Mouse (Mus musculus) 416B (cell line): Measurements from ENCODE around the gene Xpr1.

ENCODE experiments used
- DNase-seq: peaks from one replicate; pipeline ENCODE4 v3.0.0; 2011; ENCODE audit warnings: low read depth

The Xpr1 gene

DNA sequence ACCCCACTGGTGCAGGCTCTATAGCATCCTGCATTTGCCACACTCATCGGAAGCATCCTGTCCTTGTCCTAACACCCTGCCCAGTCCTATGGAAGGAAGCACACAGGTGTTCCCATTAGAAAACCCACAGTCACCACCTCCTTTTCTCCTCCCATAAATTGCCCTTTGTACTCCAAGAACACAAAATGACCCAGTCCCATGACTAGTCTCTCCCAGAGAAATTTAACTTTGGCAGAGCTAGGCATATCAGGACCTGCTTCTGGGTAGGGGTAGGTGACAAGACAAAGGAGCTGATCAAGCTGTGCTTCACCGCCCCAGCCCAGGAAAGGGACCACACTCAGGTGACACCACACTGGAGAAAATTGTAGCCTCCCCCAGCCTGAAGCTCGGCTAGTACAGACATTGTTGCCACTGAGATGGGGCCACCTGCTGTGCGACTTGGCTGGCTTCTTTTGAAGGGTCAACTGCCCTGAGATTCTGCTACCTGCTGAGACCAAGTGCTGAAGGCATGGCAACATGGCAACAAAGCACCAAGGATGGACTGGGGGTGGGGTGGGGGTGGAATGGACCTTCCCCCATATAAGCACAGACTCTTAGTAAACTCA, 166.6 kb downstream of the Xpr1 start:
- no peak for DNase-seq

DNA sequence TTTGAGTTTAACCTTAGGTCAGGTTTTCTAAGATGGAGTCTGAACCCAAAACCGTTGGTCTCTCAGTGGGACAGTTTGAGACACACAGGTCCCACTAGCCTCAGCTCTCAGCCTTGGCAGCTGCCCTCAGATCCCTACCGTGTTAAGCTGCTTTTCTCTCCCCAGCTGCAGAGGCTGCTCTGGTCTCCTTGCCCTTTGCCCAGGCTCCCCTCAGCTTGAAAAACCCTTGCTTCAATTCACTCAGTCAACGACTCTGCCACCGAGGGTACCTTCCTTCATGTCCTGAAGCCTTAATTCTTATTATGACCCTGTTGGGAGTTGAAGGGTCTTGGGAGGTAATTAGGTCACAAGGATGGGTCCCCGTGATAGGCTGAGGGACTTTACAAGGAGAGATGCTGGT, 167.3 kb downstream of the Xpr1 start:
- no peak for DNase-seq

- no peak for DNase-seq
Measured at GRCm38 (mm10) chr1:155248041-155248440, 169.2 kb downstream of the Xpr1 start.

- no peak for DNase-seq
Measured at GRCm38 (mm10) chr1:155247441-155247840, 169.8 kb downstream of the Xpr1 start.

GRCm38 (mm10) chr1:155245516-155245915, 171.7 kb downstream of the Xpr1 start:
- no peak for DNase-seq

- DNase-seq, result no peak
Measured at GRCm38 (mm10) chr1:155244771-155245211, 172.4 kb downstream of the Xpr1 start.

DNA sequence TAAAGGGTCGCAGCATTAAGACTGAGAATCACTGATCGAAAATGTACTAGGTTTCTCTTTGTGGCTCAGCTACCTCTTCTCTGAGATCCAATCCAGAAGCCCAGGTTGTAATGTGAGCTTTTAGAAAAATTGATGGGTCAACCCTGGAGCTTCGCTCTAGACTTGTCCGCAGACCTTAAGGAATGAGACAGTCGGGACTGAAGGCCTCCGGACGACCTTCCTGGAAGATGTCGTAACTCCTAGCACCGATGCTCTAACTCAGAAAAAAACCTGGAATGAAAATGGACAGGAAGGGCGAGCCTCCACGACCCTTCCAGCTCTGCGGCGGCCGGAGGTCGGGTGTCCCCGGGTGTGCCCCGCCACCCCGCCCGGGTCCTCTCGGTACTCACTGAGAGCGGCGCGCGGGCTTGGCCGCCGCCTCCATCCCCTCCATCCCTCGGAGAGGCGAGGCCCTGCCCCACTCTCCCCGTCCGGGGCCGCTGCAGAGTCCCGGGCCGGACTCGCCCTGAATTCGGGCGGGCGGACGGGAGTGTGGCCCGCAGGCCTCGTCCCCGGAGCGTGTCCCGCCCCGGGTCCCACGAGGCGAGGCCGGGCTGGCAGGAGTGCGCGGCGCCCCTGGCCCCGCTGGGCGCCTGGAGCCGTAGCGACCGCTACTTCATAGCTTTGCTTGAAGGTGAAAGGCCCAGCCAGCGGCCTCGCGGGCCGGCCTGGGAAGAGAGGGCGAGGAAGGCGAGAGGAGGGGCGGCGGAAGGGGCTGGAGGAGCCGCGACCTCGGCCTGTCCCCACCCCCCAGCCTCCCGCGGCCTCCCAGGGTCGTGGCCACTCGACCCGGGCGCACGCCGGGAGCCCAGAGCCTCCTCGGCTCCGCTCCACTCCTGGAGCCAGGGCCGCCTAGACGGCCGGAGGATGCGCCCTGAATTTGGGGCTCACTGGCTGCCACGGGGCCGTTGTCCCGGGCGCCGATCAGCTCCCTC, 173.1 kb downstream of the Xpr1 start, which contains the start of gene BC034090:
BC034090 (minus strand) TSS at position 648 of the 974 bp plus-strand sequence.
- DNase-seq, result no peak

DNA sequence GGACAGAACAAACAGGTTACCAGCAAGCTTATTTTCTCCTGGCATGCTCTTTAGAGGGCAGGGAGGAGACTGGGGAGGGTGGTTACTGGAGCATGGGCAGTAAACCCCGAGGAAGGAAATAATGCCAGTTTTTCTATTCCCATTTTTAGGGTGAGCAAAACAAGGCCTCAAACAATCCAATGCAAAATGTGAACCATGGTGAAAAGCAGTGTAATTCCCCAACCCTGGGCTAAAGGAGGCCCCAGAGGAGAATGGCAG, 174.8 kb downstream of the Xpr1 start:
- no peak for DNase-seq

GRCm38 (mm10) chr1:155241701-155242487, 175.3 kb downstream of the Xpr1 start:
- no peak for DNase-seq

- DNase-seq, result no peak
Measured at GRCm38 (mm10) chr1:155239962-155240717, 177.1 kb downstream of the Xpr1 start.

GRCm38 (mm10) chr1:155239169-155239568, 178.0 kb downstream of the Xpr1 start:
- DNase-seq, result no peak

- DNase-seq, result no peak
Measured at GRCm38 (mm10) chr1:155238126-155238525, 179.1 kb downstream of the Xpr1 start.

DNA sequence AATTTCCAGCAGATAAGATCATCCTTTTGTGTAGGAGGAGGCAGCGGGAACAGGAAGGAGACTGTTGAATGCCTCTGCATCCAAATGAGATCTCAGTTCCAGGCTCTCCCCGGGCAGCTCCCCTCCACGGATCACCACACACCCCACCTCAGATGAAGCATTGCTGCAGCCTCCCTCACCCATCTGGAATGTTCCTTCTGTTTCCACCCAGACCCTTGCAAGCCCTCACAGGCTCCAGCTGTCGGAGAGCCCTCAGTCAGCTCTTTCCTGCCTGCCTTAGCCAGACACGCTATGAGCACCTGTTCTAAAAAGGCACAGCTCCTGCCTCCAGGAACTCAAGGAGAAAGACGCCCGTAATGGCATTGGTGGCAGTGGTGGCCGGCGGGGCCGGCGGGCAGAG, 179.8 kb downstream of the Xpr1 start:
- no peak for DNase-seq

DNA sequence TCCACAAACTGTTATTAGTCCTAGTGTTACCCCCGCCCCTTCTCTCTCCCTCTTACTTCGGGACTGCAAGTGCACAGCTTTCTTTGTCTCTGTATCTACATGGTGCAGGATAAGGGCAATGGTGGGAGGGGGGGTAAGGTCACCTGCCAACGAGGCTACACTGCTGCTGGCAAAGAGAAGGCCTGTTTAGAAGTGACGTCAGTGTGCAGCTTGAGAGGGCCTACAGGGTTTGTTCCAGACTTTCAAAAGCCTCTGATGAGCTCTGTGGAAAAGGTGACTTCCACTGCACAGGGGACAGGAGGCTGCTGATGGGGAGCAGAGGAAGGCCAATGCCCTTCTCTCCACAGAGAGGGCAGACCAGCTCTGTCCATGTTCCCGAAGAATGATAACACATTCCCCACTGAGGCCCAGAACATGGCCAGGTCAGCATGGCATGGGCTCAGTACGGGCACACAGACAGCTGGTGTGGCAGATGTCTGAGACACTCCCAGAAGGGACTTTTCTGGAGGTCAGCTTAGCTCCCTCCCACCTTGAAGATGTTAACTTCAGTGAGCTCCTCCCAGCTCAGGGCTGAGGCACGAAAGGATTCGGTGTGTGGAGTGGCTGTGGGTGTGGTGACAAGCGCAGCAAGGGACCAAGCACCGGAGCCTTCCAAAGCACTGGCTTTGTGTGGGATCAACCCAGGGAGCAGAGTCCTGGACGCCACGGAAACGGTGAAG, 180.8 kb downstream of the Xpr1 start:
- no peak for DNase-seq

DNA sequence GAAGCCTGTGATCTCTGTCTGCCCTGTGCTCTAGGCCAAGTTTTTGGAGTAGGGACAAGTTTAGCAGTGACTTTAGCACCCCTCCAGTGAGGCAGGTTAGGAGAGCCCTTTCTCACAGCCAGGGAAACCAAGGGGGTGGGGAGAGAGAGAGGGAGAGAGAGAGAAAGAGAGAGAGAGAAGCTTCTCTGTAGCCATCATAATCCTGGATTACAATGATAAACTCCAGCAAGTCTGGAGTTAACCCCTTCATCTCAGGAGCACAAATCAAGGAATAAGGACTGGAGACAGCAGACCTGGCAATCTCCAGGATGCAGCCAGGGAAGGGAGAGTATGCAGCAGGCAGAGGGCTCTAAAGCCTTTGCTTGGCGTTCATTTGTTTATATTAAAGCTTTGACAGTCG, 181.6 kb downstream of the Xpr1 start:
- DNase-seq, result no peak

- DNase-seq, result no peak
Measured at GRCm38 (mm10) chr1:155233931-155234607, 183.1 kb downstream of the Xpr1 start.

DNA sequence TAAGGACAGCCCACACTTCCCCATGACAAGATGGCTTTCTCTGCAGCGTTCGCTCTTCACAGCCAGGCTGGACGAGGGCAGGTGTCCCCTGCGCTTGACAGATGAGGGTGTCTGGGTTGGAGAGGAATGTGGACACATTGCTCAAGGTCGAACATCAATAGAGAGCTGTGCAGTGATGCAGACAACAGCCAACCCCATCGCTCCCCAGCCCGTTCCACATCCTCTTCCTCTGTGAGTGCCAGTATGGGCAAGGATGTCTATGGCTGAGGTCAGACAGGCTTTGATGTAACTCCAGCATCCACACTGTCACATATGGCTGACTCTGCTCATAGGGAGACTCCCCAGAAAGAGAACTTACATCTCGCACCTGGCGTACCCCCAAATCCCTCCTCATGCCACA, 183.8 kb downstream of the Xpr1 start:
- DNase-seq, result no peak

DNA sequence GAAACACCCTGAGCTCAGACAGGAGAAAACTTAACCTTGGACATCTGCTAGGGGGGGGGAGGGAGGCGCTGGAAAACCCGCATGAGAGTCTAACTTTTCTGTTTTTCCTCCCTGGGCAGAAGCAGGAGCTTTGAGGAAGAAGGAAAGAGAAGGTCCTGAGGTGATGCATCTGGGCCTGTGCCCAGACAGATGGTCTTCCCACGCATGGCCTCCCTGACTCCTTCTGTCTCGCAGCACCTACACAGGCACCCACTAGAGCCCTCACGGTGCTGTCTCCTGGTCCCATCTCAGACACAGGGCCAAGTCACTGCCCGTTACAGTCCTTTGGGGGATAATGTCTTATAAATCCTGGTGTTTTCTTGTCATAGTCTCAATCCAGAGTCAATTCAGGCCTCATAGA, 184.4 kb downstream of the Xpr1 start:
- no peak for DNase-seq

DNA sequence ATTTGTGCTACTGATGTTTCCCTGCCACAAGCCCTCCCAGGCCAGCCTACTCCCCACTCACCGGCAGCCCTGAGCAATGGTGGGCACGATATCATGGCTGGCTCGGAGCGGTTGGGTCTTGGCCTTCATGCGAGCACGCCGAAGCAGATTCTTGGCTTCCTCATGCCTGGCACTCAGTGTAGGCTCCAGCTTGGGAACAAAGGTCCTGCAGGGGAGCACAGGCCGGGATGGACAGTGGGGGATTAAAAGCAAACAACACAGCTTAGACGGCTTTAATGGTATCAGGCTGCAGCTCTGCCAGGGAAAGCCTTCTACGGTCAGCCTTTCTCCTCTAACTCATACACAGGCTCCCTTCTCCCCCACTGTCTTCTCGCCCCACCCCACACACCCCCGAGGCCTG, 184.8 kb downstream of the Xpr1 start:
- DNase-seq, result no peak

GRCm38 (mm10) chr1:155229464-155230411, 187.5 kb downstream of the Xpr1 start:
- DNase-seq, result no peak
